Mouse (Mus musculus) liver, embryonic 15.5 days (tissue): ENCODE results near the gene Pgam2. TPM values are rescaled to one million over a fixed set of nuclear protein-coding genes. Genes with fewer than 3 reads are reported as not detected.
A peak's percentile ranks its signal among the peaks of the same experiment; 100 is the strongest.

Experiments used
- ATAC-seq: fragments of 200-750 bp; cut with Nextera tagmentation; 2 replicates; pipeline ENCODE4 v1.8.0; 2017; ENCODE audit warnings: moderate number of reproducible peaks, mild to moderate bottlenecking, moderate library complexity; ENCODE audit not compliant: insufficient read depth
- H3K27ac ChIP-seq: fragments of 300-500 bp; sonication (generic); replicated peaks from 2 replicates; pipeline ENCODE4 v1.5.1; 2015; ENCODE audit warnings: mild to moderate bottlenecking, inconsistent platforms
- H3K27me3 ChIP-seq: fragments of 300-500 bp; sonication (generic); 2 replicates; pipeline ENCODE4 v1.6.1; 2015; ENCODE audit warnings: mild to moderate bottlenecking, inconsistent platforms
- H3K36me3 ChIP-seq: fragments of 300-500 bp; sonication (generic); replicated peaks from 2 replicates; pipeline ENCODE4 v1.6.1; 2015; ENCODE audit warnings: moderate library complexity, mild to moderate bottlenecking, inconsistent platforms
- H3K4me1 ChIP-seq: fragments of 300-500 bp; sonication (generic); replicated peaks from 2 replicates; pipeline ENCODE4 v1.6.1; 2015; ENCODE audit warnings: inconsistent platforms
- H3K4me2 ChIP-seq: fragments of 300-500 bp; sonication (generic); 2 replicates; pipeline ENCODE4 v1.6.1; 2015; ENCODE audit warnings: moderate library complexity, mild to moderate bottlenecking, inconsistent platforms
- H3K4me3 ChIP-seq: fragments of 300-500 bp; sonication (generic); replicated peaks from 2 replicates; pipeline ENCODE4 v1.5.1; 2015; ENCODE audit warnings: mild to moderate bottlenecking, inconsistent platforms
- H3K9ac ChIP-seq: fragments of 300-500 bp; sonication (generic); 2 replicates; pipeline ENCODE4 v1.6.1; 2015; ENCODE audit warnings: moderate library complexity, mild to moderate bottlenecking, inconsistent platforms
- H3K9me3 ChIP-seq: fragments of 300-500 bp; sonication (generic); replicated peaks from 2 replicates; pipeline ENCODE4 v1.6.1; 2016; ENCODE audit warnings: inconsistent platforms
- WGBS: fragments of 180-500 bp; shearing (Covaris S2); methylation state at CpG from one replicate; pipeline ENCODE4 v1.1.7; 2015; ENCODE audit warnings: mixed read lengths; ENCODE audit not compliant: insufficient replicate concordance; 5-methylcytosine and 5-hydroxymethylcytosine counted together
- polyA plus RNA-seq: library from polyadenylated mRNA; unstranded; fragments of >200 nt; fragmentation: Nextera tagmentation; extraction: Ambion mirVana; gene quantifications from 2 replicates; pipeline ENCODE4 v1.2.1, GENCODE M21; 2015

Gene Pgam2
- polyA plus RNA-seq, 1 experiment from 2014 or later = 12.4 TPM

DNA sequence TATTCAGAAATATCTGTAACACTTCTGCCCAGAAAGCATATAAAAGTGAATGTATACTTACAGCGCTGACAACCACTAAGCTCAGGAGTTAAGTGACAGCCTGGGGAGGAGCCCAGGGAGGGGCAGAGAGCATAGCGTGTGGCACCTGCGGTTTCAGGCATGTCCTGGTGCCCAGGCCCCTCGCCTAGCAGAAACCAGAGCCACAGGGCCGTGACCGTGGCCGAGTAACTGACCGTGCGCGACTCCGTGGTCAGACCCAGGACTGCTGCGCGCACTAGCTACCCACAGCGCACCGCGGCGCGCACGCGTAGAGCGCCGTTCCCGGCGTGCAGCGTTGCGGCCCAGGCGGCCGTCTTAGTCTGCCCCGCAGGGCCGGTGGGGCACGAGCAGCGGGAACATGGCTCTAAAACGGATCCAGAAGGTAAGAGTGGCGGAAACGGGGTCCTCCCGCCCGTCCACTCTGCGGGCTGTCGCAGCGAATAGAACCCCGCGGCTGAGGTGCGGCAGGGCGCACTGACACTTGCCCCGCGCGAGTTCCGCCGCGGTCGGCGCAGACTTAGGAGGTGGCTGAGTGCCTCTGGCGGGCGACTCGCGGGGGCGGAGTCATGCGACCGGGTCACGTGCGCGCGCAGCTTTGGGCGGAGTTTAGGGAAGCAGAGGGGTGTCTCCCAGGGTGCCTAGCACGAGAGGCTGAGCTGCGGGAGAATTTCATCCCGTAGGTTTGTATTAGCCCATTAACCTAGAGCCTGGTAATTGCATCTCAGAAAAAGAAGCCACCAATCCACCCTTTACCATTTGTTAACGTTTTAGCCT lies 41.5 kb downstream of the Pgam2 start, which contains the start of gene Urgcp:
Urgcp (minus strand) TSS at position 557 of the 813 bp plus-strand sequence.
- ATAC-seq = peak; percentile 99
- H3K4me1 ChIP-seq = peaks cover 22% of the 10 kb centered on the region
- 0 out of 2 replicates have a peak, but pooled peaks cover 12% of the 10 kb centered on the region for H3K36me3 ChIP-seq
- H3K4me2 ChIP-seq = peak within 1 kb of the TSS; percentile 71
- peak within 1 kb of the TSS; percentile 85 for H3K4me3 ChIP-seq
- no peaks in the 10 kb centered on the region for H3K27me3 ChIP-seq
- H3K9me3 ChIP-seq = no peaks in the 10 kb centered on the region
- under 1% methylated on average over 68 of the region's 68 CpGs for WGBS
- peak within 1 kb of the TSS; percentile 91 for H3K9ac ChIP-seq
- H3K27ac ChIP-seq = peak within 1 kb of the TSS; percentile 94

DNA sequence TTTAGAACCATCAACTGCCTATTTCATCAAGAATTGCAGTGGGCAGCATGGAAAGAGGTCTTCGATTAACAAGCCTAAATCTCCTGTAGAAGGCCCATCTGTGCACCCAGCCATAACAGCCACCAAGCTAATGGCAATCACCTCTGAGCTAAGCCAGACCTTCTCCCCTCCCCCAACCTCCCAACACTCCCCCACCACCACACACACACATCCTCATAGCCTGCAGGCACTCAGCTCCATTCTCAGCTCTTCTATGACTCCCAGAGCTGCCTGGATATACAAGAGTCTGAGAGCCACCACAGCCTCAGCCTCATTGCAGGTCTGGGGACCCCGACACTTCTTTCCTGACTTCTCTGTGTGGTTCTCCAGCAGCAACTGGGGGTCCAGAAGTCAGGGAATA lies 49.8 kb downstream of the Pgam2 start:
- no peak for ATAC-seq
- H3K36me3 ChIP-seq = peaks cover 15% of the 10 kb centered on the region
- H3K4me2 ChIP-seq = no peak overlapping the region
- H3K27ac ChIP-seq = no peak overlapping the region
- H3K4me1 ChIP-seq = 0 out of 2 replicates have a peak, but pooled peaks cover 3% of the 10 kb centered on the region
- 0 out of 2 replicates have a peak, but pooled peaks cover 5% of the 10 kb centered on the region for H3K9me3 ChIP-seq
- no peak overlapping the region for H3K4me3 ChIP-seq
- no peaks in the 10 kb centered on the region for H3K27me3 ChIP-seq
- H3K9ac ChIP-seq = no peak overlapping the region
- 71% methylated on average over 2 of the region's 2 CpGs for WGBS

Other genes with a start within 250 kb of the Pgam2 start
- gene Ankrd36, start 234.0 kb downstream of the Pgam2 start, polyA plus RNA-seq = 1.0 and 1.2 TPM in 2 replicates
- 88.8 and 90.8 TPM in 2 replicates for gene Mrps24, start 88.1 kb downstream of the Pgam2 start, polyA plus RNA-seq
- 8.4 and 8.7 TPM in 2 replicates for gene Urgcp, start 41.4 kb downstream of the Pgam2 start, polyA plus RNA-seq
- gene Dbnl, start 15.2 kb downstream of the Pgam2 start, polyA plus RNA-seq = 44.5 and 49.3 TPM in 2 replicates
- 1.9 and 2.2 TPM in 2 replicates for gene Polm, start 34.3 kb upstream of the Pgam2 start, polyA plus RNA-seq
- gene Aebp1, start 58.2 kb upstream of the Pgam2 start, polyA plus RNA-seq = 7.0 and 8.2 TPM in 2 replicates
- gene Pold2, start 74.6 kb upstream of the Pgam2 start, polyA plus RNA-seq = 58.8 and 64.0 TPM in 2 replicates
- gene Myl7, start 95.0 kb upstream of the Pgam2 start, polyA plus RNA-seq = 4.5 and 5.0 TPM in 2 replicates
- 0.41 and 0.59 TPM in 2 replicates for gene Gck, start 146.3 kb upstream of the Pgam2 start, polyA plus RNA-seq
- gene Ykt6, start 152.0 kb upstream of the Pgam2 start, polyA plus RNA-seq = 18.8 and 19.7 TPM in 2 replicates